10 mouse cellular contexts compared by ENCODE assay signal in genomic region chr14:14070541-14071315, GRCm38 (mm10). TPM values are rescaled to one million over a fixed set of nuclear protein-coding genes. Genes with fewer than 3 reads are reported as not detected.
DNase-seq lines count a peak whose midpoint lies in the region; ATAC-seq lines count a peak whose summit lies in the region.
"Had no signal": no experiment of that assay in that cellular context is flagged by ENCODE, and none has a peak within 500 bp of the region (broad histone marks: within the 10 kb centered on the region; RNA-seq: fewer than 3 reads in every experiment).

No protein-coding gene starts in this region.

- H3K9ac ChIP-seq in midbrain, embryonic 13.5 days (replicated peaks): no peak overlapping the region
- H3K9ac ChIP-seq: lung, embryonic 15.5 days had no signal

- H3K4me1 ChIP-seq in midbrain, embryonic 13.5 days (replicated peaks): peaks cover 50% of the 10 kb centered on the region

- peak; percentile 94 for ATAC-seq in midbrain, embryonic 13.5 days

- no peaks in the 10 kb centered on the region for H3K9me3 ChIP-seq in midbrain, embryonic 13.5 days
- H3K9me3 ChIP-seq: lung, embryonic 15.5 days had no signal

- no peak overlapping the region for H3K4me3 ChIP-seq in midbrain, embryonic 13.5 days (replicated peaks)
- H3K4me3 ChIP-seq: lung, embryonic 15.5 days had no signal

- H3K27me3 ChIP-seq in midbrain, embryonic 13.5 days: no peaks in the 10 kb centered on the region
- H3K27me3 ChIP-seq: lung, embryonic 15.5 days had no signal

- 5% methylated on average over 6 of the region's 6 CpGs for WGBS in midbrain, embryonic 13.5 days

- peak overlapping the region; percentile 25 for H3K4me2 ChIP-seq in midbrain, embryonic 13.5 days (replicated peaks)
- H3K4me2 ChIP-seq: lung, embryonic 15.5 days had no signal

- no peaks in the 10 kb centered on the region for H3K36me3 ChIP-seq in midbrain, embryonic 13.5 days
- H3K36me3 ChIP-seq: lung, embryonic 15.5 days had no signal

- peak; percentile 15 to 42 for DNase-seq in cerebellum, postnatal 10 days
- DNase-seq in cerebellum, postnatal 4 days (ENCODE audit: low spot score in 2 of 2): no peak
- peak; percentile 43 to 53 for DNase-seq in right cerebral cortex, postnatal 10 days (ENCODE audit: low spot score in 2 of 2)
- no peak for DNase-seq in right cerebral cortex, adult 18-20 months
- DNase-seq in testis, postnatal 14 days (ENCODE audit: low spot score): no peak
- no peak for DNase-seq in adrenal gland, adult 8-10 months
- DNase-seq in adrenal gland, postnatal 36 days: no peak
- DNase-seq: thymus, postnatal 36 days had no signal

- peak overlapping the region; percentile 83 for H3K27ac ChIP-seq in midbrain, embryonic 13.5 days
- H3K27ac ChIP-seq: lung, embryonic 15.5 days had no signal

RNA-seq across cellular contexts. Expression of gene Psmd6, which starts 50.1 kb away (rescaled TPM):
- 285 and 292 TPM in 2 replicates for polyA plus RNA-seq in midbrain, embryonic 13.5 days (2015; fragmentation: Nextera tagmentation; extraction: Ambion mirVana)
- total RNA-seq in adrenal gland, adult 8-10 months (2022): 100 to 1,000 TPM; 133 to 144 (median 135) TPM
- total RNA-seq in adrenal gland, postnatal 36 days (2021): 100 to 1,000 TPM; 131 to 142 TPM

Comparison
In these comparisons a context has a peak if more than half of its experiments do, and no peak if none do; other contexts are left out.
1. DNase-seq: peak in cerebellum, postnatal 10 days (2 of 2) and right cerebral cortex, postnatal 10 days (2 of 2); none in cerebellum, postnatal 4 days (0 of 2), right cerebral cortex, adult 18-20 months (single experiment), testis, postnatal 14 days (single experiment), adrenal gland, adult 8-10 months (single experiment) and adrenal gland, postnatal 36 days (0 of 2).